Mouse (Mus musculus): ENCODE measurements around the gene Plekhs1. TPM values are rescaled to one million over a fixed set of nuclear protein-coding genes. Genes with fewer than 3 reads are reported as not detected.

Gene Plekhs1
- polyA plus RNA-seq, 1 experiment from 2014 or later, result 0.09 TPM

- ATAC-seq, result no peak
- no peak overlapping the region for H3K9ac ChIP-seq (ENCODE audit: low read depth, low read length)
- no peaks in the 10 kb centered on the region for H3K9me3 ChIP-seq (replicated peaks; ENCODE audit: control insufficient read depth, low read length, poor library complexity, severe bottlenecking)
- no peak overlapping the region for H3K4me3 ChIP-seq (ENCODE audit: low read depth, low read length)
- WGBS, result 83% methylated on average over 5 of the region's 5 CpGs
- H3K4me2 ChIP-seq (ENCODE audit: low read length), result no peak overlapping the region
- no peaks in the 10 kb centered on the region for H3K36me3 ChIP-seq (ENCODE audit: control insufficient read depth, insufficient read depth, low read length)
- H3K4me1 ChIP-seq (ENCODE audit: control insufficient read depth, insufficient read depth, low read length), result no peaks in the 10 kb centered on the region
- no peak overlapping the region for H3K27ac ChIP-seq (ENCODE audit: low read length)
- no peaks in the 10 kb centered on the region for H3K27me3 ChIP-seq (ENCODE audit: control insufficient read depth, insufficient read depth, low read depth, low read length)
Observed at GRCm38 (mm10) chr19:56450892-56451291, 10.5 kb upstream of the Plekhs1 start.

DNA sequence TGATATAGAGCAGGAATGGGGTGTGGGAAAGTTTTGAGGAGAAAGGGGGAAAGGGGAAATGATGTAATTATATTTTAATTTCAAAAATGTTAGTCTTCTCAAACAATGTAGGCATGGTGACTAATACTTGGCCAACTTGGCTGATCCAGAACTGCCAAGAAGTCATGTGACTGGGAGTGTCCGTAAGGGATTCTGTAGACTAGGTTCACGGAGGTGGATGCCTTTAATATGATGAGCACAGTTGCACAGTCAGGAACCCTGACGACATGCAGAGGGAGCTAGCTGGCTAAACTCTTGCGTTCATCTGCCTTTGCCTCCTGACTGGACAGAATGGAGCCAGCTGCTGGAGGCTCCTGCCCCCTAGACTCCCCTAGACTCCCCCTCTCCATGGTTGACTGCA, 9.6 kb upstream of the Plekhs1 start:
- H3K9ac ChIP-seq (ENCODE audit: low read depth, low read length), result no peak overlapping the region
- H3K4me2 ChIP-seq (ENCODE audit: low read length), result no peak overlapping the region
- no peak overlapping the region for H3K27ac ChIP-seq (ENCODE audit: low read length)
- H3K27me3 ChIP-seq (ENCODE audit: control insufficient read depth, insufficient read depth, low read depth, low read length), result no peaks in the 10 kb centered on the region
- H3K4me1 ChIP-seq (ENCODE audit: control insufficient read depth, insufficient read depth, low read length), result no peaks in the 10 kb centered on the region
- H3K4me3 ChIP-seq (ENCODE audit: low read depth, low read length), result no peak overlapping the region
- no peaks in the 10 kb centered on the region for H3K36me3 ChIP-seq (ENCODE audit: control insufficient read depth, insufficient read depth, low read length)
- H3K9me3 ChIP-seq (replicated peaks; ENCODE audit: control insufficient read depth, low read length, poor library complexity, severe bottlenecking), result no peaks in the 10 kb centered on the region
- ATAC-seq, result no peak
- 76% methylated on average over 4 of the region's 4 CpGs for WGBS

DNA sequence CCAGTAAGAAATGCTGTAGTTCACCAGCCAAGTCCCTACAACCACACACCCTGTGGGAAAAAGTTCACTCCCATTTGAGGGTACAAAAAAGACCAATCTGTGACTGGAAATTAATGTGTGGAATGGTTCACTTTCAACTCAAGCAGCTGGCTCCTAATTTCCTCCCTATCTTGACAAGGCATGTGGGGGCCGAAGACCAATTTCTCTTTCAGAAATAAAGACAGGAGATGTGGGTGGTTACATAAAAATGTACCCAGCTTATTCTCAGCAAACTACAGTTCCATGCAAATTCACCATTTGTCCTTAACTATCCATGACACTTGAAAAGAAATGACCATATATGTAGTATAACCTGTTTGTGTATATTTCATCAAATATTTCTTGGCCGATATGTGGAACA, 9.0 kb upstream of the Plekhs1 start:
- H3K4me2 ChIP-seq (ENCODE audit: low read length), result no peak overlapping the region
- no peaks in the 10 kb centered on the region for H3K4me1 ChIP-seq (ENCODE audit: control insufficient read depth, insufficient read depth, low read length)
- no peaks in the 10 kb centered on the region for H3K27me3 ChIP-seq (ENCODE audit: control insufficient read depth, insufficient read depth, low read depth, low read length)
- no peaks in the 10 kb centered on the region for H3K36me3 ChIP-seq (ENCODE audit: control insufficient read depth, insufficient read depth, low read length)
- no peaks in the 10 kb centered on the region for H3K9me3 ChIP-seq (replicated peaks; ENCODE audit: control insufficient read depth, low read length, poor library complexity, severe bottlenecking)
- no peak overlapping the region for H3K4me3 ChIP-seq (ENCODE audit: low read depth, low read length)
- H3K27ac ChIP-seq (ENCODE audit: low read length), result no peak overlapping the region
- no peak for ATAC-seq
- no peak overlapping the region for H3K9ac ChIP-seq (ENCODE audit: low read depth, low read length)
- 93% methylated on average over 2 of the region's 2 CpGs for WGBS

GRCm38 (mm10) chr19:56454862-56455261, 6.6 kb upstream of the Plekhs1 start:
- H3K9ac ChIP-seq (ENCODE audit: low read depth, low read length), result no peak overlapping the region
- ATAC-seq, result no peak

DNA sequence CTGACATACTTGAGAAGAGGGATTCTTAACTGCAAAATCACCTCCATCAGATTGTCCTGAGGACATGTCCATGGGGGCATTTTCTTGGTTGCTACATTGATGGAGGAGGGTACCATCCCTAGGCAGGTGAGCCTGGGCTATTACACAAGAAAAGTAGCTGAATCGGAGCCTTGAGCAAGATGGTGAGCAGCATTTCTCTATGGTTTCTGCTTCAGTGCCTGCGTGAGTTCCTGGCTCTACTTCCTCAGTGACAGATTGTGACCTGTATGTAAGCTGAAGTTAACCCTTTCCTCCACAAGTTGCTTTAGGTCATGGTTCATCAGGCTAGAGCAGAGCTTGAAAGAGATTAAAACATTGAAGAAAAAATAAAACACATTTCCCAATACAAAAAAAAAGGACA, 6.1 kb upstream of the Plekhs1 start:
- no peaks in the 10 kb centered on the region for H3K27me3 ChIP-seq (ENCODE audit: control insufficient read depth, insufficient read depth, low read depth, low read length)
- H3K27ac ChIP-seq (ENCODE audit: low read length), result no peak overlapping the region
- no peak for ATAC-seq
- 41% methylated on average over 2 of the region's 2 CpGs for WGBS
- no peak overlapping the region for H3K4me2 ChIP-seq (ENCODE audit: low read length)
- no peak overlapping the region for H3K4me3 ChIP-seq (ENCODE audit: low read depth, low read length)
- H3K9ac ChIP-seq (ENCODE audit: low read depth, low read length), result no peak overlapping the region
- no peaks in the 10 kb centered on the region for H3K9me3 ChIP-seq (replicated peaks; ENCODE audit: control insufficient read depth, low read length, poor library complexity, severe bottlenecking)
- H3K4me1 ChIP-seq (ENCODE audit: control insufficient read depth, insufficient read depth, low read length), result no peaks in the 10 kb centered on the region
- no peaks in the 10 kb centered on the region for H3K36me3 ChIP-seq (ENCODE audit: control insufficient read depth, insufficient read depth, low read length)

More at GRCm38 (mm10) chr19:56454862-56455261, 6.6 kb upstream of the Plekhs1 start:
- Histone ChIP-seq H3K36me3 (ENCODE audit: control insufficient read depth, insufficient read depth, low read length) (no peaks in the 10 kb centered on the region), H3K4me2 (ENCODE audit: low read length) (no peak overlapping the region), H3K4me3 (ENCODE audit: low read depth, low read length) (no peak overlapping the region), H3K27ac (ENCODE audit: low read length) (no peak overlapping the region), H3K4me1 (ENCODE audit: control insufficient read depth, insufficient read depth, low read length) (no peaks in the 10 kb centered on the region), H3K27me3 (ENCODE audit: control insufficient read depth, insufficient read depth, low read depth, low read length) (no peaks in the 10 kb centered on the region), H3K9me3 (replicated peaks; ENCODE audit: control insufficient read depth, low read length, poor library complexity, severe bottlenecking) (no peaks in the 10 kb centered on the region)
- WGBS, result 87% methylated on average over 4 of the region's 4 CpGs

GRCm38 (mm10) chr19:56457569-56457968, 3.9 kb upstream of the Plekhs1 start:
- Histone ChIP-seq H3K4me2 (ENCODE audit: low read length) (no peak overlapping the region), H3K9me3 (replicated peaks; ENCODE audit: control insufficient read depth, low read length, poor library complexity, severe bottlenecking) (no peaks in the 10 kb centered on the region), H3K27ac (ENCODE audit: low read length) (no peak overlapping the region), H3K4me1 (ENCODE audit: control insufficient read depth, insufficient read depth, low read length) (no peaks in the 10 kb centered on the region), H3K9ac (ENCODE audit: low read depth, low read length) (no peak overlapping the region), H3K4me3 (ENCODE audit: low read depth, low read length) (no peak overlapping the region), H3K36me3 (ENCODE audit: control insufficient read depth, insufficient read depth, low read length) (no peaks in the 10 kb centered on the region), H3K27me3 (ENCODE audit: control insufficient read depth, insufficient read depth, low read depth, low read length) (no peaks in the 10 kb centered on the region)
- 77% methylated on average over 4 of the region's 4 CpGs for WGBS
- ATAC-seq, result no peak

- ATAC-seq, result no peak
- no peak overlapping the region for H3K27ac ChIP-seq (ENCODE audit: low read length)
- H3K4me1 ChIP-seq (ENCODE audit: control insufficient read depth, insufficient read depth, low read length), result no peaks in the 10 kb centered on the region
- H3K27me3 ChIP-seq (ENCODE audit: control insufficient read depth, insufficient read depth, low read depth, low read length), result no peaks in the 10 kb centered on the region
- H3K9ac ChIP-seq (ENCODE audit: low read depth, low read length), result no peak overlapping the region
- no peak overlapping the region for H3K4me3 ChIP-seq (ENCODE audit: low read depth, low read length)
- H3K4me2 ChIP-seq (ENCODE audit: low read length), result no peak overlapping the region
- H3K9me3 ChIP-seq (replicated peaks; ENCODE audit: control insufficient read depth, low read length, poor library complexity, severe bottlenecking), result no peaks in the 10 kb centered on the region
- WGBS, result 81% methylated on average over 10 of the region's 10 CpGs
- no peaks in the 10 kb centered on the region for H3K36me3 ChIP-seq (ENCODE audit: control insufficient read depth, insufficient read depth, low read length)
Observed at GRCm38 (mm10) chr19:56459154-56460050, 2.0 kb upstream of the Plekhs1 start.

DNA sequence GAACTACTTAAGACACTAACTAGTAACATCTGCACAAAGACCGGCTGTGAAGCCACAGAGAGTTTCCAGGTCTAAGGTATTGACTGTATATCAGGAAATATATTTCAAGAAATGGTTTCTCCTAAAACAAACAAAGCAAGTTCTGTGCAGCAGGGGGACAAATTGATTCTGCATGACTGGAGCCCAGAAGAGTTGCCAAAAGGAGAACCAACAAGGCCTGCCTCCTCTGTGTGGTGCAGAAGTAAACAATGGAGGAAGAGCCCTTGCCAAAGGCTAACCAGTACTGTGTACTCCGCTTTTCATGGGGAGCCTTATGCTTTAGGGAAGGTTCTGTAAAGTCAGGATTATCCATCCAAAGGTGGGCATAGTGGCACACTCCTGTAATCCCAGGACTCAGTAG, 1.2 kb upstream of the Plekhs1 start:
- ATAC-seq, result no peak
- no peak overlapping the region for H3K9ac ChIP-seq (ENCODE audit: low read depth, low read length)
- WGBS, result 71% methylated on average over 2 of the region's 2 CpGs

DNA sequence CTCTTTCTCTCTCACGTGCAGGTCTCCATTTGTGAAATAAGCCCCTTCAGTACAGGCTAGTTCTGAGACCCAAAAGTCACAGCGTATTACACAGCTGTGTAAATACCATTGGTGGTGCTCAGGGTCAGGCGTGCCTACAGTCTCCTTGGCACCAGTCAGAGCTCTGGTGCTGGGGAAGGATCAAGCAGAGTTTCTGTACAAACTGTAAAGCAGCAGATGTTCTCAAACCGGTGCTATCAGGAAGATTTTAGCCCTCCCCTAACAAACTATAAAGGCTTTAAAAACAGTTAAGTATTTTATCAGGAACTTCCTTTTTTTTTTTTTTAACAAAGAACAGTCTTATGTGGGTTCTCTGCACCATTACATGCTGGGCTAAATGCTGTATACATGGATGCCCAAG, 1.3 kb downstream of the Plekhs1 start:
- H3K36me3 ChIP-seq (ENCODE audit: control insufficient read depth, insufficient read depth, low read length), result no peaks in the 10 kb centered on the region
- WGBS, result 75% methylated on average over 4 of the region's 4 CpGs
- H3K27me3 ChIP-seq (ENCODE audit: control insufficient read depth, insufficient read depth, low read depth, low read length), result no peaks in the 10 kb centered on the region
- no peak overlapping the region for H3K4me2 ChIP-seq (ENCODE audit: low read length)
- H3K9me3 ChIP-seq (replicated peaks; ENCODE audit: control insufficient read depth, low read length, poor library complexity, severe bottlenecking), result no peaks in the 10 kb centered on the region
- ATAC-seq, result no peak
- H3K27ac ChIP-seq (ENCODE audit: low read length), result no peak overlapping the region
- no peaks in the 10 kb centered on the region for H3K4me1 ChIP-seq (ENCODE audit: control insufficient read depth, insufficient read depth, low read length)
- H3K4me3 ChIP-seq (ENCODE audit: low read depth, low read length), result no peak overlapping the region
- H3K9ac ChIP-seq (ENCODE audit: low read depth, low read length), result no peak overlapping the region

More for the DNA sequence above, 1.2 kb upstream of the Plekhs1 start:
- H3K4me2 ChIP-seq (ENCODE audit: low read length), result no peak overlapping the region
- no peaks in the 10 kb centered on the region for H3K27me3 ChIP-seq (ENCODE audit: control insufficient read depth, insufficient read depth, low read depth, low read length)
- no peak overlapping the region for H3K27ac ChIP-seq (ENCODE audit: low read length)
- no peak overlapping the region for H3K4me3 ChIP-seq (ENCODE audit: low read depth, low read length)
- no peaks in the 10 kb centered on the region for H3K9me3 ChIP-seq (replicated peaks; ENCODE audit: control insufficient read depth, low read length, poor library complexity, severe bottlenecking)
- H3K36me3 ChIP-seq (ENCODE audit: control insufficient read depth, insufficient read depth, low read length), result no peaks in the 10 kb centered on the region
- H3K4me1 ChIP-seq (ENCODE audit: control insufficient read depth, insufficient read depth, low read length), result no peaks in the 10 kb centered on the region

Data from midbrain, embryonic 16.5 days (tissue).